Mouse (Mus musculus) small intestine, adult 2 months (tissue): ENCODE measurements around the gene Cdhr2. TPM values are rescaled to one million over a fixed set of nuclear protein-coding genes. Genes with fewer than 3 reads are reported as not detected.

Experiments used
- H3K27ac ChIP-seq: fragments of 200-500 bp; 2 replicates; pipeline ENCODE4 v1.5.1; 2012; ENCODE audit warnings: low read depth, low read length, control low read depth, inconsistent platforms; ENCODE audit not compliant: insufficient read depth
- H3K27me3 ChIP-seq: fragments of 200-500 bp; 2 replicates; pipeline ENCODE4 v1.6.1; 2012; ENCODE audit warnings: mild to moderate bottlenecking, moderate library complexity, low read length, inconsistent platforms; ENCODE audit not compliant: control insufficient read depth, insufficient read depth
- H3K36me3 ChIP-seq: fragments of 200-500 bp; 2 replicates; pipeline ENCODE4 v1.6.1; 2012; ENCODE audit warnings: mild to moderate bottlenecking, low read length, control low read depth, inconsistent platforms; ENCODE audit not compliant: control insufficient read depth, insufficient read depth
- H3K4me1 ChIP-seq: fragments of 200-500 bp; 2 replicates; pipeline ENCODE4 v1.6.1; 2012; ENCODE audit warnings: low read length, inconsistent platforms, mixed read lengths; ENCODE audit not compliant: control insufficient read depth, insufficient read depth, insufficient read length
- H3K4me3 ChIP-seq: fragments of 200-500 bp; 2 replicates; pipeline ENCODE4 v1.5.1; 2012; ENCODE audit warnings: low read depth, mild to moderate bottlenecking, control low read depth, inconsistent platforms, low read length, moderate library complexity
- CTCF ChIP-seq: fragments of 200-500 bp; IDR thresholded peaks from 2 replicates; pipeline ENCODE4 v1.5.1; 2012; ENCODE audit warnings: low read depth, mild to moderate bottlenecking, control low read depth, inconsistent platforms, low read length, moderate library complexity, mixed read lengths; ENCODE audit not compliant: insufficient replicate concordance, insufficient read length; ENCODE audit errors: extremely low read depth
- POLR2A ChIP-seq: fragments of 200-500 bp; IDR thresholded peaks from 2 replicates; pipeline ENCODE4 v1.6.1; 2012; ENCODE audit warnings: low read depth, mild to moderate bottlenecking, control low read depth, inconsistent platforms, low read length, moderate library complexity
- WGBS: fragments of 180-500 bp; shearing (Covaris S2); methylation state at CpG from one replicate; pipeline ENCODE4 v1.1.7; 2018; 5-methylcytosine and 5-hydroxymethylcytosine counted together
- polyA plus RNA-seq: library from polyadenylated mRNA; depleted of rRNA; stranded (reverse); fragments of >200 nt; gene quantifications from 2 replicates; pipeline ENCODE4 v1.2.3, GENCODE M21; 2012

Cdhr2 gene
- polyA plus RNA-seq, 1 experiment = 1,001 TPM

- no peaks in the 10 kb centered on the region for H3K36me3 ChIP-seq
- H3K4me1 ChIP-seq = peaks cover 11% of the 10 kb centered on the region
- no peak overlapping the region for H3K27ac ChIP-seq
- peaks cover 22% of the 10 kb centered on the region for H3K27me3 ChIP-seq
- WGBS = 54% methylated on average over 6 of the region's 6 CpGs
- TF ChIP-seq POLR2A = no peak
- no peak for TF ChIP-seq CTCF
- no peak overlapping the region for H3K4me3 ChIP-seq
Measured at GRCm38 (mm10) chr13:54753733-54754132, 52.5 kb downstream of the Cdhr2 start.

- Histone ChIP-seq H3K27me3 (peaks cover 15% of the 10 kb centered on the region), H3K27ac (no peak overlapping the region), H3K4me3 (no peak overlapping the region), H3K36me3 (no peaks in the 10 kb centered on the region), H3K4me1 (peaks cover 12% of the 10 kb centered on the region)
- WGBS = 41% methylated on average over 12 of the region's 12 CpGs
- no peak for TF ChIP-seq POLR2A
Measured at GRCm38 (mm10) chr13:54754169-54755080, 53.2 kb downstream of the Cdhr2 start.

GRCm38 (mm10) chr13:54755201-54755830 lies 54.1 kb downstream of the Cdhr2 start:
- TF ChIP-seq CTCF (no peak), POLR2A (no peak)
- peaks cover 6% of the 10 kb centered on the region; the same call in 1 of the 2 replicates for H3K27me3 ChIP-seq
- H3K27ac ChIP-seq = no peak overlapping the region
- no peaks in the 10 kb centered on the region for H3K36me3 ChIP-seq
- WGBS = 27% methylated on average over 9 of the region's 9 CpGs
- no peak overlapping the region for H3K4me3 ChIP-seq
- peaks cover 8% of the 10 kb centered on the region; the same call in 1 of the 2 replicates for H3K4me1 ChIP-seq

GRCm38 (mm10) chr13:54756156-54756712 lies 55.0 kb downstream of the Cdhr2 start:
- Histone ChIP-seq H3K27ac (no peak overlapping the region), H3K4me3 (no peak overlapping the region), H3K27me3 (no peaks in the 10 kb centered on the region), H3K36me3 (no peaks in the 10 kb centered on the region), H3K4me1 (peaks cover 8% of the 10 kb centered on the region; the same call in 1 of the 2 replicates)
- no peak for TF ChIP-seq CTCF
- TF ChIP-seq POLR2A = no peak
- WGBS = 81% methylated on average over 8 of the region's 8 CpGs

GRCm38 (mm10) chr13:54757093-54757830 lies 56.0 kb downstream of the Cdhr2 start:
- no peak for TF ChIP-seq POLR2A
- no peak for TF ChIP-seq CTCF
- 31% methylated on average over 10 of the region's 10 CpGs for WGBS

GRCm38 (mm10) chr13:54758045-54758755 lies 56.9 kb downstream of the Cdhr2 start:
- Histone ChIP-seq H3K4me3 (peak overlapping the region; percentile 59), H3K36me3 (no peaks in the 10 kb centered on the region), H3K27me3 (no peaks in the 10 kb centered on the region), H3K27ac (no peak overlapping the region), H3K4me1 (peaks cover 8% of the 10 kb centered on the region; the same call in 1 of the 2 replicates)
- 1% methylated on average over 43 of the region's 43 CpGs for WGBS
- TF ChIP-seq CTCF (peak; percentile 59; the same call in 1 of the 2 replicates), POLR2A (no peak)

More at GRCm38 (mm10) chr13:54757093-54757830, 56.0 kb downstream of the Cdhr2 start:
- Histone ChIP-seq H3K27ac (no peak overlapping the region), H3K27me3 (no peaks in the 10 kb centered on the region), H3K36me3 (no peaks in the 10 kb centered on the region), H3K4me3 (no peak overlapping the region), H3K4me1 (peaks cover 8% of the 10 kb centered on the region; the same call in 1 of the 2 replicates)
